Mouse (Mus musculus) cerebellum, postnatal 25 days (tissue): ENCODE measurements at regions not wholly inside any gene's neighbourhood (a gene's known extent, or its start where the extent isn't known, plus 50 kb on each side); places are given as distances from the start of the nearest gene placed in this dataset.
"Not testable (repeated sequence)": the region's sequence is repeated elsewhere in the genome, so short reads cannot be mapped to it uniquely, and the experiment has no call there.

Source experiments
- DNase-seq, 2 experiments: peaks; one replicate each; pipeline ENCODE4 v3.0.0; 2021; ENCODE audit warnings: mixed read lengths in 2 of 2

DNA sequence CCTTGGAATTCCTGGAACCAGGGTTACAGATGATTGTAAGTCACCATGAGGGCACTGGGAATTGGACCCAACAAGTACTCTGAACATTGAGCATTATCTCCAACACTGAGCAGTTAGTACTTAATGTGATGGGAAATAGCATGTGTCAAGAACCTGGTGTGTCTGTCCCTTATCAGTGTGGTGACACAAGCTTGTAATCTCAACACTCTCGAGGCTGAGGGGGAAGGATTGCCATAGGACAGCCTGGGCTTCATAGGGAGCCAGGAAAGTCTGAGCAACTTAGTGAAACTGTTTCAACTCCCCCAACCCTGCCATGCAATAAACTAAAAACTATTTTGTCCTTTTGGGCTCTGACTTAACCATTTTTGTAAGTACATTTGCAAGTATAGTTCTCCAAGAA, 100.0 kb downstream of the Wdr20rt start:
- DNase-seq = no peak

DNA sequence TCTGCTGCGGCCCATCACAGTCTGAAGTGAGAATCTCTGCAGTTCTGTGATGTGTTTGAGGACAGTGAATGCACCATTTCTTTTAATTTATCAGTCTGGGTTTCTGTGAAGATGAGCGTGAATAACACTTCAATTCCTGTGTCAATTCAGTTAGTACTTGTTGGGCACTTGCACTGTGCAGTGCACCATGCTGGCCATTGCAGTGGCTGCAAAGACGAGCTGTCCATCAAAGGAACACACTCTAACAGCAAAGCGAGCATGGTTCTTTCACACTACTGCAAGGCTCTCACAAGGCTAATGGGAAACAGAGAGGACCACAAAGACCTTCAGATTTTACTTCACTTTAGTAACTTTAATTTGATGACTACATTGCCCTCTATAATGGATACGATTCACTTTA, 103.2 kb downstream of the Wdr20rt start:
- DNase-seq = no peak

DNA sequence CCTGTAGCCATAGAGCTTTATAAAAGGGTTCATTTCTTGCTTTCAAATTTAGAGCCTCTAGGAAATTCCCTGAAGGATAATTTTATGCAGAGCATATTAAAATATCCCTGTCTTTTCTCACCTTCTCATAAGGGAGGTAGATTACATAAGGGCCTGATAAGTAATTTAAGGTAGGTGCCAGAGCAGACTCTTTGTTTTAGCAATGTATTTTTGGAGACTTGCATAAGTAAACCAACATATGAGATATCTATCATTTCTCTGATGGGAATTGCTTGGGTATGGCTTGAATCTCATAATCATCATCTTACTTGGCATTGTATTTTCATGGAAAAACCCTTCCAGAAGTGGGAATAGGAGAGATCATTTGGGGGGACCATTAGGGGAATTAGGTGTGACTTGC, 104.4 kb downstream of the Wdr20rt start:
- DNase-seq = no peak

GRCm38 (mm10) chr12:65340009-65340408, 114.7 kb downstream of the Wdr20rt start:
- no peak for DNase-seq

- DNase-seq = no peak
Observed at GRCm38 (mm10) chr12:65347251-65347650, 121.9 kb downstream of the Wdr20rt start.

DNA sequence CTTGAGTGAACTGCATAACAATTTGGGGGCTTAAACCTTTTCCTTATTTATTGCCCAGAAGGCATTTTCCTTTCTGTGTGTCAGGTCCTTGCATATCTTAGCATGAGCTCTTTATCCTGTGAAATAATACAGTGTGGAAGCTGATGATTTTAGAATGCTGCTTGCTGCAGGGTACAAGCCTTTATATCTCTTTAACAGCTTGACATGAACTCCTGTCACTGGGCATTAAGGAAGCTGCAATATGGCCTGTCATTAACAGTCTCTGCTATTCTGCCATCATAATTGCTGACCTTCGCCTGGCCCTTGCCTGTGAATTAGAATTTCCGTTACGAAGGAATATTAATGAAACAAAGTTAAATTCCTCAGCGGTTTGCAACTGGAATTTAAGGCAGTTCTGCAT, 124.2 kb downstream of the Wdr20rt start:
- DNase-seq = no peak

DNA sequence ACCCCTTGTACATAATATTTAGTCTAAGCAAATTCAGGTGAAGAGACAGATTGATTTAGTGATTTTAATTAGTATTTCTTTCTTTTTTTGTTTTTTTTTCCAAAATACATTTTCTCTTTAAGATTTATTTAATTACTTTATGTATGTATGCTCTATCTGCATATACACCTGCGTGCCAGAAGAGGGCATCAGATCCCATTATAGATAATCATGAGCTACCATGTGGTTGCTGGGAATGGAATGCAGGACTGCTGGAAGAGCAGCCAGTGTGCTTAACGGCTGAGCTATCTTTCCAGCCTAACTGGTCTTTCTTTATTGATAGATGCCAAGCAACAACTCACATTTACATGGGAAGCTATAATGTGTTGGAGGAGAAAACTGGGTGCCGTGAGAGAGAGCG, 138.9 kb downstream of the Wdr20rt start:
- DNase-seq = no peak

GRCm38 (mm10) chr12:65367334-65367733, 142.0 kb downstream of the Wdr20rt start:
- no peak for DNase-seq

- no peak for DNase-seq
Observed at GRCm38 (mm10) chr12:65367866-65368419, 142.6 kb downstream of the Wdr20rt start.

DNA sequence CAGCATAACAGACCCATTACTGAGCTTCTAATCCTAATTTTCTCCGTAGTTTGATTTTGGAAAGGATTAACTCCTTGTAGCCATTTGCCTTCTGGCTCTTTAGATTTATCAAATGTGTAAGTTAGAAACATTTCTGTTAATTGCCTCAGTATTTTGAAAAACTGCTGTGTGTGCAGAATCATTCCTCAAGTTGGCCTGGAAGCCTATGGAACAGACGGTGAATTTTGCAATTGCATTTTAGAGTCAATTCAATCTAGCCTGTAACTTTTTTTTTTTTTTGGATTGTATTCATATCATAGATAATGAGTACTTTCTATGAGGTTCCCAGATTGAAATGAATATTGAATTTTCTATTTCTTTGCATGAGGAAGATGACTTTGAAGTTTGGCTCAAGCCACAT, 146.3 kb downstream of the Wdr20rt start:
- DNase-seq = no peak

DNA sequence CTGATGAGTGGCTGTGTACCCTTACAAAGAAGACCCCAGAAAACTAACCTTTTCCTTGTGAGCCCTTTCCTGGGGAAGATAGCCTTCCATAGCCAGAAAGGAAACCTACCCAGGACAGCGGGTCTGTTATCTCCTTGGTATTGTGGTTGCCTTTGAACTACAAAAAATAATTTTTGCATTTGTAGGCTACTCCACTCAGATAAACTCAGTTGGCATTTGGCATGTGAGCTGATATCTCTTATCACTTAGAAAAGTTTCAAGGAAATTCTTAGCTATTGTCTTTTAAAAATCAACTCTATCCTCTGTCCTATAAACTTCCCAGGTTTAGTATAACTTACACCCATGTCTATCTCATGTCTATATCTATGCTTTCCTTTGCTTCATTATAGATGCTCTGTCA, 154.0 kb downstream of the Wdr20rt start:
- DNase-seq = no peak

GRCm38 (mm10) chr12:65382118-65382791, 156.9 kb downstream of the Wdr20rt start:
- no peak for DNase-seq

DNA sequence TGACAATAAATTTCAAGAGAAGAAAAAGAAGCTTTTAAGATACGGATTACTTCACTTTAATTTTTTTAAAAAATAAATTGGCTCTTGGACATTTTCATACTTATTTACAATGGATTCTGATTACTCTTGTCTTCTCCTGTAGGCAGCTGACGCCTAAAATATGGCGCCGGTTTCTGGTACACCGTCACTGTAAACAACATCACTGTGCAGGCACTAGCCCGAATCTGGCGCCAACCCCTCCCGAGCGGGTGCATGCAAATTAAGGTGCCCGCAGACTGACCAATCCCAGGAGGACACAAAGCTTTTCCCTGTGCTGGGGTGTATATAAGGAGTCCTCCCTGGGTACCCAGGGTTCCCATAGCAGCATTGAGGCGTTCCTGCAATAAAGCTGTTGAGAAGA, 157.5 kb downstream of the Wdr20rt start:
- not testable (repeated sequence) for DNase-seq

GRCm38 (mm10) chr12:65386005-65386645, 160.8 kb downstream of the Wdr20rt start:
- no peak for DNase-seq

GRCm38 (mm10) chr12:65387042-65387441, 161.7 kb downstream of the Wdr20rt start:
- DNase-seq = no peak

DNA sequence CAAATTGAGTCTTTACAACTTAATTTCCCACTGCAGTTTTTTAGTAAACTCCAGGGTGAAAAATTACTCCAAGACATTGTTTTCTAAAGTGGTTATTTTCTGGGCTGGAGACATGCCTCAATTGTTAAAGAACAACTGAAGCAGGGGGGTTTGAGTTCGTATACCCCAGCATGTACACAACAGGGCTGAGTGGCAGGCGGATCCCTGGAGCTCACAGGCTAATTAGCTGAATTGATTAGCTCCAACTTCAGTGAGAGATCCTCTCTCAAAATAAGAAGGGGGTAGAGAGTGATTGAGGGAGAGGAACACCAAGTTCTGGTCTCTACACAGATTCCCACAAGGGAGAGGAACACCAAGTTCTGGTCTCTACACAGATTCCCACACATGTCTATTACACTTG, 164.2 kb downstream of the Wdr20rt start:
- no peak for DNase-seq

GRCm38 (mm10) chr12:65390330-65390729, 165.0 kb downstream of the Wdr20rt start:
- DNase-seq = peak; percentile 19 to 21

- peak; percentile 23 to 63 for DNase-seq
Observed at GRCm38 (mm10) chr12:65401728-65402419, 176.6 kb downstream of the Wdr20rt start.

- DNase-seq = no peak
Observed at GRCm38 (mm10) chr12:65403124-65403523, 177.8 kb downstream of the Wdr20rt start.

- no peak for DNase-seq
Observed at GRCm38 (mm10) chr12:65413034-65413700, 187.8 kb downstream of the Wdr20rt start.

GRCm38 (mm10) chr12:65414393-65414792, 189.1 kb downstream of the Wdr20rt start:
- DNase-seq = no peak

GRCm38 (mm10) chr12:65416909-65417308, 191.6 kb downstream of the Wdr20rt start:
- DNase-seq = no peak

DNA sequence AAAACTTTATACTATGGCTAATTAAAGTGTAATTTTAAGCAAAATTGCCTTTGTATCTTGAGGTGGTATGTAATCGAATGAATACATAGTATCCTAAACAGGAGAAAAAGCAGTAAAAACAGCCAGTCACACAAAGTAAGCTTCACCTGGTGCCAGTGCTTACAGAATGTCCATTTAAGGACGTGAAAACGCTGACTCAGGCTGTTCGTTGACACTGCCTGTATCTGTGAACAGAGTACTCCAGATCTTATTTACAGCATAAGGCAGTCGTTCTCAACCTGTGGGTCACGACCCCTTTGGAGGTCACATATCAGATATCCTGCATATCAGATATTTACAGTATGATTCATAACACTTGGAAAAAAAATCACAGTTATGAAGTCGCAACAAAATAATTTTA, 194.8 kb downstream of the Wdr20rt start:
- DNase-seq = no peak
